Mouse (Mus musculus) cerebellum, adult 2 months (tissue): ENCODE data around the gene AC129217.1. TPM values are rescaled to one million over a fixed set of nuclear protein-coding genes. Genes with fewer than 3 reads are reported as not detected.
"Not testable (repeated sequence)": the region's sequence is repeated elsewhere in the genome, so short reads cannot be mapped to it uniquely, and the experiment has no call there.

Experiments used
- DNase-seq, 2 experiments: peaks; one replicate each; pipeline ENCODE4 v3.0.0; 2021
- H3K27ac ChIP-seq: fragments of 200-500 bp; 2 replicates; pipeline ENCODE4 v1.5.1; 2012; ENCODE audit warnings: low read length, control low read depth, inconsistent platforms; ENCODE audit not compliant: insufficient read depth
- H3K27me3 ChIP-seq: fragments of 200-500 bp; 2 replicates; pipeline ENCODE4 v1.6.1; 2012; ENCODE audit warnings: inconsistent platforms, mild to moderate bottlenecking, low read length, moderate library complexity; ENCODE audit not compliant: control insufficient read depth, insufficient read depth
- H3K4me1 ChIP-seq: fragments of 200-500 bp; 2 replicates; pipeline ENCODE4 v1.6.1; 2011; ENCODE audit warnings: low read length; ENCODE audit not compliant: control insufficient read depth, insufficient read depth
- H3K4me3 ChIP-seq: fragments of 200-500 bp; replicated peaks from 2 replicates; pipeline ENCODE3; 2011; ENCODE audit warnings: mild to moderate bottlenecking, low read depth, low read length, control low read depth; ENCODE audit not compliant: insufficient read depth
- CTCF ChIP-seq: fragments of 200-500 bp; IDR thresholded peaks from 2 replicates; pipeline ENCODE4 v1.5.1; 2011; ENCODE audit warnings: low read depth, mild to moderate bottlenecking, control low read depth, low read length, moderate library complexity, borderline replicate concordance; ENCODE audit not compliant: insufficient read depth
- POLR2A ChIP-seq: fragments of 200-500 bp; IDR thresholded peaks from 2 replicates; pipeline ENCODE4 v1.6.1; 2011; ENCODE audit warnings: low read length, control low read depth, borderline replicate concordance; ENCODE audit not compliant: insufficient read depth
- WGBS: fragments of 180-500 bp; shearing (Covaris S2); methylation state at CpG from one replicate; pipeline ENCODE4 v1.1.7; 2018; 5-methylcytosine and 5-hydroxymethylcytosine counted together
- polyA plus RNA-seq: library from polyadenylated mRNA; depleted of rRNA; stranded (reverse); fragments of >200 nt; gene quantifications from 2 replicates; pipeline ENCODE4 v1.2.3, GENCODE M21; 2012

The AC129217.1 gene
- polyA plus RNA-seq, 1 experiment = not detected

GRCm38 (mm10) chr19:8859018-8859417 is 29.4 kb downstream of the AC129217.1 start:
- no peaks in the 10 kb centered on the region for H3K27me3 ChIP-seq
- 34% methylated on average over 1 of the region's 1 CpGs for WGBS
- no peak for TF ChIP-seq CTCF
- TF ChIP-seq POLR2A = no peak
- no peak overlapping the region for H3K27ac ChIP-seq
- H3K4me3 ChIP-seq = no peak overlapping the region
- H3K4me1 ChIP-seq = no peaks in the 10 kb centered on the region
- no peak for DNase-seq

- H3K4me3 ChIP-seq = no peak overlapping the region
- DNase-seq = no peak
- H3K27ac ChIP-seq = no peak overlapping the region
- 80% methylated on average over 6 of the region's 6 CpGs for WGBS
- no peaks in the 10 kb centered on the region for H3K4me1 ChIP-seq
- no peaks in the 10 kb centered on the region for H3K27me3 ChIP-seq
- TF ChIP-seq POLR2A = no peak
- no peak for TF ChIP-seq CTCF
Observed at GRCm38 (mm10) chr19:8864265-8864664, 34.7 kb downstream of the AC129217.1 start.

GRCm38 (mm10) chr19:8870381-8870780 is 40.8 kb downstream of the AC129217.1 start:
- H3K27me3 ChIP-seq, H3K27ac ChIP-seq: not testable (repeated sequence)
- 75% methylated on average over 3 of the region's 3 CpGs for WGBS

GRCm38 (mm10) chr19:8870838-8871237 is 41.3 kb downstream of the AC129217.1 start:
- 45% methylated on average over 9 of the region's 9 CpGs for WGBS
- no peak for DNase-seq
- no peak for TF ChIP-seq CTCF
- TF ChIP-seq POLR2A = no peak

More at GRCm38 (mm10) chr19:8870381-8870780, 40.8 kb downstream of the AC129217.1 start:
- not testable (repeated sequence) for H3K4me1 ChIP-seq, H3K4me3 ChIP-seq, DNase-seq

GRCm38 (mm10) chr19:8871267-8872186 is 42.0 kb downstream of the AC129217.1 start, which contains the start of gene Ubxn1:
Ubxn1 (plus strand) TSS chr19:8871496.
- under 1% methylated on average over 59 of the region's 59 CpGs for WGBS
- Histone ChIP-seq H3K4me3 (peak within 1 kb of the TSS; percentile 75), H3K4me1 (no peaks in the 10 kb centered on the region; the same call in 1 of the 2 replicates), H3K27ac (peak within 1 kb of the TSS; percentile 54; the same call in 1 of the 2 replicates), H3K27me3 (no peaks in the 10 kb centered on the region)
- DNase-seq = peak; percentile 97 to 98
- TF ChIP-seq CTCF (no peak), POLR2A (peak; percentile 42; the same call in 1 of the 2 replicates)

More at GRCm38 (mm10) chr19:8870838-8871237, 41.3 kb downstream of the AC129217.1 start:
- Histone ChIP-seq H3K4me1 (no peaks in the 10 kb centered on the region; the same call in 1 of the 2 replicates), H3K4me3 (peak overlapping the region; percentile 75), H3K27me3 (no peaks in the 10 kb centered on the region), H3K27ac (no peak overlapping the region)

- Histone ChIP-seq H3K4me3 (peak overlapping the region; percentile 75), H3K27me3 (no peaks in the 10 kb centered on the region), H3K4me1 (no peaks in the 10 kb centered on the region; the same call in 1 of the 2 replicates), H3K27ac (no peak overlapping the region)
- DNase-seq = no peak
- TF ChIP-seq CTCF (no peak), POLR2A (no peak)
- 72% methylated on average over 10 of the region's 10 CpGs for WGBS
Observed at GRCm38 (mm10) chr19:8872266-8872840, 42.8 kb downstream of the AC129217.1 start.

- H3K4me3 ChIP-seq = no peak overlapping the region
- 85% methylated on average over 7 of the region's 7 CpGs for WGBS
- TF ChIP-seq POLR2A (no peak), CTCF (no peak)
- DNase-seq = no peak
- no peaks in the 10 kb centered on the region; the same call in 1 of the 2 replicates for H3K4me1 ChIP-seq
- H3K27ac ChIP-seq = no peak overlapping the region
- no peaks in the 10 kb centered on the region for H3K27me3 ChIP-seq
Observed at GRCm38 (mm10) chr19:8875031-8875430, 45.5 kb downstream of the AC129217.1 start.
